Mouse (Mus musculus): ENCODE measurements around the gene Eva1c. TPM values are rescaled to one million over a fixed set of nuclear protein-coding genes. Genes with fewer than 3 reads are reported as not detected.

Eva1c gene
- polyA plus RNA-seq, 1 experiment from 2014 or later: 0.25 TPM

- no peak for DNase-seq (ENCODE audit: low spot score)
- WGBS: 46% methylated on average over 17 of the region's 17 CpGs
- Histone ChIP-seq H3K4me1 (replicated peaks; ENCODE audit: control insufficient read depth, insufficient read depth, low read length) (peaks cover 6% of the 10 kb centered on the region), H3K36me3 (ENCODE audit: control insufficient read depth, insufficient read depth, low read length) (peaks cover 9% of the 10 kb centered on the region; the same call in 1 of the 2 replicates), H3K9me3 (ENCODE audit: control insufficient read depth, low read length) (no peaks in the 10 kb centered on the region), H3K4me3 (ENCODE audit: low read depth, low read length) (no peak overlapping the region), H3K27ac (ENCODE audit: low read depth, low read length) (no peak overlapping the region), H3K27me3 (replicated peaks; ENCODE audit: control insufficient read depth, insufficient read depth, low read length) (no peaks in the 10 kb centered on the region), H3K4me2 (no peak overlapping the region), H3K9ac (ENCODE audit: low read depth, low read length) (no peak overlapping the region)
- ATAC-seq (replicated peaks; ENCODE audit: low FRiP score): no peak
Measured at GRCm38 (mm10) chr16:90950354-90950963, 123.9 kb downstream of the Eva1c start.

GRCm38 (mm10) chr16:90953147-90953546 lies 126.6 kb downstream of the Eva1c start:
- H3K27ac ChIP-seq (ENCODE audit: low read depth, low read length): no peak overlapping the region
- ATAC-seq (replicated peaks; ENCODE audit: low FRiP score) (no peak), DNase-seq (ENCODE audit: low spot score) (no peak)
- H3K27me3 ChIP-seq (replicated peaks; ENCODE audit: control insufficient read depth, insufficient read depth, low read length): no peaks in the 10 kb centered on the region
- no peak overlapping the region for H3K9ac ChIP-seq (ENCODE audit: low read depth, low read length)
- 89% methylated on average over 9 of the region's 9 CpGs for WGBS
- no peaks in the 10 kb centered on the region for H3K9me3 ChIP-seq (ENCODE audit: control insufficient read depth, low read length)
- no peak overlapping the region for H3K4me2 ChIP-seq
- peaks cover 9% of the 10 kb centered on the region; the same call in 1 of the 2 replicates for H3K36me3 ChIP-seq (ENCODE audit: control insufficient read depth, insufficient read depth, low read length)
- H3K4me3 ChIP-seq (ENCODE audit: low read depth, low read length): no peak overlapping the region
- peaks cover 6% of the 10 kb centered on the region for H3K4me1 ChIP-seq (replicated peaks; ENCODE audit: control insufficient read depth, insufficient read depth, low read length)

GRCm38 (mm10) chr16:90953770-90954169 lies 127.3 kb downstream of the Eva1c start:
- Histone ChIP-seq H3K4me1 (replicated peaks; ENCODE audit: control insufficient read depth, insufficient read depth, low read length) (peaks cover 6% of the 10 kb centered on the region), H3K27ac (ENCODE audit: low read depth, low read length) (no peak overlapping the region), H3K27me3 (replicated peaks; ENCODE audit: control insufficient read depth, insufficient read depth, low read length) (no peaks in the 10 kb centered on the region), H3K9ac (ENCODE audit: low read depth, low read length) (no peak overlapping the region), H3K36me3 (ENCODE audit: control insufficient read depth, insufficient read depth, low read length) (peaks cover 9% of the 10 kb centered on the region; the same call in 1 of the 2 replicates), H3K9me3 (ENCODE audit: control insufficient read depth, low read length) (no peaks in the 10 kb centered on the region), H3K4me3 (ENCODE audit: low read depth, low read length) (no peak overlapping the region), H3K4me2 (no peak overlapping the region)
- ATAC-seq (replicated peaks; ENCODE audit: low FRiP score): no peak
- DNase-seq (ENCODE audit: low spot score): no peak
- 86% methylated on average over 6 of the region's 6 CpGs for WGBS

Small RNA genes lying within 50 kb of the gene (microRNA-seq; reads per million reads assigned to microRNA genes)
- not detected for gene Gm22933 (ENCODE audit: borderline number of aligned reads)

Other genes starting within 250 kb of the Eva1c start
- gene Mis18a, start 99.3 kb upstream of the Eva1c start, polyA plus RNA-seq (2014; fragmentation: Nextera tagmentation; extraction: Ambion mirVana): 78.1 and 81.0 TPM in 2 replicates
- 77.5 and 79.0 TPM in 2 replicates for gene Mrap, start 88.5 kb upstream of the Eva1c start, polyA plus RNA-seq (2014; fragmentation: Nextera tagmentation; extraction: Ambion mirVana)
- 17.0 and 17.7 TPM in 2 replicates for gene Urb1, start 16.3 kb upstream of the Eva1c start, polyA plus RNA-seq (2014; fragmentation: Nextera tagmentation; extraction: Ambion mirVana)
- 62.5 and 72.1 TPM in 2 replicates for gene Cfap298, start 108.4 kb downstream of the Eva1c start, polyA plus RNA-seq (2014; fragmentation: Nextera tagmentation; extraction: Ambion mirVana)
- gene Synj1, start 184.6 kb downstream of the Eva1c start, polyA plus RNA-seq (2014; fragmentation: Nextera tagmentation; extraction: Ambion mirVana): 20.5 and 22.7 TPM in 2 replicates
- 54.1 and 61.1 TPM in 2 replicates for gene Paxbp1, start 217.8 kb downstream of the Eva1c start, polyA plus RNA-seq (2014; fragmentation: Nextera tagmentation; extraction: Ambion mirVana)

Data from liver, embryonic 11.5 days (tissue).